Mouse (Mus musculus): ENCODE data around the gene Atp10b. TPM values are rescaled to one million over a fixed set of nuclear protein-coding genes. Genes with fewer than 3 reads are reported as not detected.

The Atp10b gene
- polyA plus RNA-seq, 1 experiment, result 13.9 TPM

GRCm38 (mm10) chr11:43199358-43199757, 49.7 kb downstream of the Atp10b start:
- DNase-seq (ENCODE audit: low spot score), result no peak

DNA sequence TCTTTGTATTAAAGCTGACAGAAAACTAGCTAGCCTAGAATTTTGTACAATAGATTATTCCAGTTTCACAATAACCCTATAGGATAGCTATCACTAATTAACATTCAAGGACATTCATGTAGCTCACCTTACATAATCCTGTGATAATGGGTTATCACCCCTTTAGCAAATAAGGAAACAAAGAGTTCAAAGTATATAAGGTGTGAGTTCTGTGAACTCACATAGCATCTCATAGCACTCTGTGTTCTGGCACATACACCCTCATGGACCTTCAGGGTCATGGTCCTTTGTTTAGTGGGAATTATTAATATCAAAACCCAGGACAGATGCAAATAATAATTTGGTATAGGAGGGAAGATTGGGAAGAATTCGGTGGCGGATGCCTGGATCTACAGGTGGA, 50.4 kb downstream of the Atp10b start:
- no peak for DNase-seq (ENCODE audit: low spot score)

DNA sequence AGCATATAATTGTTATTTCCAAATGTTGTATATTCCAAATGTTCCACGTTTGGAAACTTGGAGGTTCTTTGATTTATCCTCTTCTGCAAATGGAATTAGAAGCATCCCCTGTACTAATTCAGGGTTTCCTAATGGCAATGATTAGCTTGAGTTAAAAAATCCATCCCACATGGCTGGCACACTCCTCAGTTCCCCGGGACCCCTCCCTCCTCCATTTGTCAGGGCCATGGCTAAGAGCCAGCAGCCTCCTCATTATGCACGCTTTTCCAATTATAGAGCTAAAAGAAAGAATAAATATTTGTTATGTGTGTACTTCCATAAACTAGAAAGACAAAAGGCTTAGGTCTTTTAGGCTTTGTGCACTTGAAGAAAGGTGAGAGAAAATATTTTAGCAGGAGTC, 53.9 kb downstream of the Atp10b start:
- DNase-seq (ENCODE audit: low spot score), result no peak

DNA sequence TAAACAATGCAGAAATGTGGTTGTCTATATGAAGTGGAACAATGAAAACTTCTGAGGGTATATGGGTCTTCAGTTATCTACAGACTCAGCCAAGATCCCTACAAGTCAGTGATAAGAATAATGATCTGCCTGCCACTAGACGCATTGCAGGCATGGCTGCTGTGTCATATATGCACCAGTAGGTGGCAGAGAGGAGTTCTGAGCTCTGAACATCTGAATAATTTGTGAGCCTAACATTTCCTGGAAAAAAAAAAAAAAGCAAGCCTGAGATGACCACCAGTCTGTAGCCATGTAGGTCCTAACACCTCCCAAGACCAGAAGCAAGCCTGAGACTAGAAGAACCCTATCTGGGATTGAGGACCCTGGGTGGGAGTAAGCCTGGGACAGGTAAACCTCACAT, 63.5 kb downstream of the Atp10b start:
- no peak for DNase-seq (ENCODE audit: low spot score)

DNA sequence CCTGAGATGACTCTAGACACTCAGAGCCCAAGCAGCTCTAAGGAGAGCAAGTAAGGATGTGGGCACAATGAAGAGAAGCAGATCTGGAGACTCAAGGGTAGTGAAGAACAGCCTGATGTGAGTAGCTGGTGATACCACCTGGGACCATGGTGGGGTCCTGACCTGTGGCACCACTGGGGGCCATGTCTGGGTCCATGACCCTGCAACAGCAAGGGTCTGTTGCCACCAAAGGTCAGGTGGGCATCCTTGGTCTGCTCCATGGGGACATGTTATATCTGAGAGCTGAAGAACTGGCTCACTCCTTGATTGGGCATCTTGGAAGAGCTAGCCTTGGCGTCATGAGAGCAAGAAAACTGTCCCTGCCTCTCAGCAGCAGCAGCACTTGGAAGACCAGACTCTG, 64.1 kb downstream of the Atp10b start:
- DNase-seq (ENCODE audit: low spot score), result no peak

DNA sequence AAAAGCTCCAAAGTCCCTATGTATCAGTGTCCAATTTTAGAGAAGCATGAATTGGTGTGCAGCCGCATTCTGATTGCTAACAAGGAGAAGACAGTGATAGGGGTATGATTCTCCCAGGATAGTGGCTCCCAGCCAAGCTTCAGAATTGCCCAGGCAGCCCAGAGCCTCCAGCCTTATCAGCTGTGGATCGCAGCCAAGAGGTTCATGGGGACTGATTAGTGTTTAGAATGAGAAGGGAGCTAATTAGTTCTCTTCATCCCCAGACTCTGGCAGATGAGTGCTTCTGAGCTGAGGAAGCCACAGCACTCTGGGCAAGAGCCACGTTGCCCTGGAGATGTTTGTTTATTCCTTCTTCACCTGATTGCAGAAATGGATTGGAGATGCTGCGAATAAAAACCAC, 67.3 kb downstream of the Atp10b start:
- DNase-seq (ENCODE audit: low spot score), result no peak

GRCm38 (mm10) chr11:43230231-43230630, 80.6 kb downstream of the Atp10b start:
- no peak for DNase-seq (ENCODE audit: low spot score)

- DNase-seq (ENCODE audit: low spot score), result no peak
Measured at GRCm38 (mm10) chr11:43232073-43232472, 82.4 kb downstream of the Atp10b start.

GRCm38 (mm10) chr11:43236360-43237039, 86.8 kb downstream of the Atp10b start:
- no peak for DNase-seq (ENCODE audit: low spot score)

DNA sequence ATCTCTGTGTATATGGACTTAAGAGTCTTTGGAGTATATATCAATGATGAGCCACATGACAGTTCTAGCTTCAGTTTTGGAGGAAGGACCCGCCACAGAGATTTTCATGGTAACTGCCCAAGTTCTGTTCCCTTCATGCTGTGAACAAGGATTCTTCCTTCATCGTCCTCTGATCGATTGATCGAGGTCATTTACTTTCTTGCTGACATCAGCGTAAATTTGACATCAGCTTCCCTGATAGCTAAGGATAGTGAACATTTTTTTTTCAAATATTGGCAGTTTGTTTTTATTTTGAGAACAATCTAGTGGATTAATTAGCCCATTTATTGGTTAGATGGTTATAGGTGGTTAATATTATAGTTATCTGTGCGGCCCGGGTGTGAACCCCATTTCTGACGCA, 90.1 kb downstream of the Atp10b start:
- DNase-seq (ENCODE audit: low spot score), result no peak

GRCm38 (mm10) chr11:43253034-43253433, 103.4 kb downstream of the Atp10b start:
- DNase-seq (ENCODE audit: low spot score), result no peak

DNA sequence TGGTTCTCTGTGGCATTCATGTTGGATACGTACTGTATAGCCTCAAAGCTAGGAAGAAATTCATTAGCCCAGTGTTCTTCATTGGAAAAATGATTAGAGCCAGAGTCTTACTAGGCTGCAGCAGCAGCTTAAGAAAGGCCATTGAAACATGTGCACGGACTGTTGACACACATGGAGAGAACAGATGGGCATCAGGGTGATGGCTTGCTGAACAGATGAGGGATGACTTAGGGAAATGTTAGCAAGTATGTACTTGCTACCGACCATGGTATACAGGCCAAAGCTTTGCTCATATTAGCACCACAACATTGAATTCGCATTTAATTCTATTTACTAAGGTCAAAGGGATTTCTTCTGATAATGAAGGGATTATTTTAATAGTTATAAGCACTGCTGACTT, 105.6 kb downstream of the Atp10b start:
- DNase-seq (ENCODE audit: low spot score), result no peak

DNA sequence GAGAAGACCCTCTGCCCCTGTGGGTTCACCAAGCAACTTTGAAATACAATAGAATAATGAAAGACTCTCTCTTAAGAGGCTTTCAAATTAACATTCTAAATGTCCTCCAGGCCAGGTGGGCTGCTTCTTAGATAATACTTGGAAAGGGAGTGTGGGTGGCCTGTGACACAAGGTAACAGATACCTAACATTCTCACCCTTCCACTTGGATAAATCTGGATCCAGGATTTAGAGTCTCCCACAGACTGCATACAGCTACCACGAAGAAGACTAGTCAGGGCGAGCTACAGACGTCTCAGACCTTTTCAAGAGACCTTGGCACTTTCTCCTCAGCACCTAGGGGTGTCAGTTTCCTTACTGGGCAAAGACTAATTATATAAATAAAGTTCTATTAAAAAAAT, 107.6 kb downstream of the Atp10b start:
- no peak for DNase-seq (ENCODE audit: low spot score)

GRCm38 (mm10) chr11:43257781-43258180, 108.1 kb downstream of the Atp10b start:
- DNase-seq (ENCODE audit: low spot score), result no peak

- no peak for DNase-seq (ENCODE audit: low spot score)
Measured at GRCm38 (mm10) chr11:43263548-43264218, 114.0 kb downstream of the Atp10b start.

DNA sequence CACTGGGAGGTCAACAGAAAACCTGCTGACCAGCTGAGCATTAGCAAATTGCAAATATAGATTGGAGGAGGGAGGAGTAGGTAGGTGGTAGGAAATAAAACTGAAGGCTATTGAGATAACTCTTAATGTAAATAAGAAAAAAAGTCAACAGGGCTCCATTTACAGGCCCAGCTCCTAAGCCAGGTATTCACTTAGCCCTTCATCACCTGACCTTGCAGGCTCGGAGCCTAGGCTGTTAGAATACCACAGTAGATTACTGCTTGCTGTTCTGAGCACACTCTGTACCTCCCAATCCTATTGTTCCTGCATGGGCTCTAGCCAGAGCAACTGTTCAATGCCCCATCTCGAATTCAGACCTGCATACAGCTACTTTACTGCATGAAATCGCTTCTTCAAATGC, 117.8 kb downstream of the Atp10b start:
- no peak for DNase-seq (ENCODE audit: low spot score)

GRCm38 (mm10) chr11:43269503-43270255, 120.0 kb downstream of the Atp10b start:
- no peak for DNase-seq (ENCODE audit: low spot score)

GRCm38 (mm10) chr11:43270256-43270806, 120.7 kb downstream of the Atp10b start:
- no peak for DNase-seq (ENCODE audit: low spot score)

- DNase-seq (ENCODE audit: low spot score), result no peak
Measured at GRCm38 (mm10) chr11:43273896-43274295, 124.2 kb downstream of the Atp10b start.

DNA sequence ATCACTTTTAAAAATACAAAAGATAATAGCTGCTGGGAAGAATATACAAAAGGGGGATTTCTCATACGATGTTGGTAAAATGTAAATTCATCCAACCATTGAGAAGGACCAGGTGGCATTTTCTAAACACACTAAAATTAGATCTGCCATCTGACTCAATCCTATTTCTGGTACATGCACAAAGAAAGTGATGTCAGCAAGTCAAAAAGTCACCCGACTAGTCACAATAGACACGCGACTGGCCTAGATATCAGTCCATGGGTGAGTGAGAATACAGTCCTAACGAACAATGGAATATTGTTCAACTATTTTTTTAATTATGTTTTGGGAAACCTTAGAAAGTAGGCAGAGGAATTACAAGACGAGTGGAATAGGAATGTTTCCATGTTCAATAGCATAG, 147.9 kb downstream of the Atp10b start:
- no peak for DNase-seq (ENCODE audit: low spot score)

- DNase-seq (ENCODE audit: low spot score), result no peak
Measured at GRCm38 (mm10) chr11:43311000-43311399, 161.3 kb downstream of the Atp10b start.

All from urinary bladder, adult 2 months (tissue).